Mouse (Mus musculus) lung, postnatal 36 days (tissue): ENCODE measurements around the gene Dysf.
A peak's percentile ranks its signal among the peaks of the same experiment; 100 is the strongest.

ENCODE experiments used
- DNase-seq: peaks from one replicate; pipeline ENCODE4 v3.0.0; 2022; ENCODE audit warnings: mixed read lengths

Dysf gene

GRCm38 (mm10) chr6:84053874-84054530 lies 45.6 kb downstream of the Dysf start:
- DNase-seq = peak; percentile 49

GRCm38 (mm10) chr6:84055619-84056018 lies 47.2 kb downstream of the Dysf start:
- no peak for DNase-seq

DNA sequence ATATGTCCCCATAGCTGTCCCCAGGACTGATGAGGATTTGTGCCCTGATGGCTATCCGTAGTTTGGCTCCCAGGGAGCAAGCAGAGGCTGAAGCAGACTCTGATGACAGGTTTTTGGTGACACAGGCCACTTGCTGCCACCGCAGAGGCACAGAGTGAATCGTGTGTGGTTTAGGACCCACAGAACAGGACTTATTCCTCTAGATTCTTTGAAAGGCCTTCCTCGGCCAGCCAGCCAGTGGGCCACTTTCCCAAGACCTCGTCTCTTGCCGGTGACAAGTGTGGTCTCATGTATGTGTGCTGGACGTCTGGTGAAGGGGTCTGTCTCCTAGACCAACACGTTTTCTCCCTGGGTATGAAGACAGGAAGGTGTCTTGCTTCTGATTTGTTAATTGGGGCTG lies 48.8 kb downstream of the Dysf start:
- DNase-seq = no peak

- peak; percentile 70 for DNase-seq
These were observed 50.3 kb downstream of the Dysf start for GRCm38 (mm10) chr6:84058671-84059141.

DNA sequence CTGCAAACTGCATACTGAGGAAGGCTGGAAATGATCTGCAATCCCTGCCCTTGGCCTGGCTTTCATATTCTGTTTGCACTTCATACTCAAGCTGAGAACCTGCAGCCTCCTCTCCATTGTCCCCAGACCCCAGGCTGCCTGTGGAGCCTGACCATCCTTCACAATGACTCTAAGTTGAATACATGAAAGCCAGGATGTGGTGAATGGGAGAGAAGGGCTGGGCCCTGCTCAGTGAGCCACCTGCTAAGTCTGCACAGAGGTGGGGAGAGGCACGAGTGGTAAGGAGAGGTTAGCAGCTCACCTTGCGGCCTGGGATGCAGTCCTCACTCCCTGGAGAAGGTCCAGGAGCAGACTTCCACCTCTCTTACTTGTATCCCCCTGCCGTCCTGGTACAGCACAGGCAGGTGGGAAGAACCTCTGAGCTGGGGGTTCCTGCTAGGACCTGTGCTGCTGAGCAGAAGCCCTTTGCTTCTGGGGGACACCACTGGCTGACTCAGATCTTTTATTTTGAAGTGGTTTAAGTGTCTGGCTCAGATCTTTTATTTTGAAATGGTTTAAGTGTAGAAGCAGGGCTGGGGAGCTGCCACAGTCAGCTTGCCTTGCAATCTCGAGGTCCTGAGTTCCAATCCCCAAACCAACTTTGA lies 51.5 kb downstream of the Dysf start:
- no peak for DNase-seq

DNA sequence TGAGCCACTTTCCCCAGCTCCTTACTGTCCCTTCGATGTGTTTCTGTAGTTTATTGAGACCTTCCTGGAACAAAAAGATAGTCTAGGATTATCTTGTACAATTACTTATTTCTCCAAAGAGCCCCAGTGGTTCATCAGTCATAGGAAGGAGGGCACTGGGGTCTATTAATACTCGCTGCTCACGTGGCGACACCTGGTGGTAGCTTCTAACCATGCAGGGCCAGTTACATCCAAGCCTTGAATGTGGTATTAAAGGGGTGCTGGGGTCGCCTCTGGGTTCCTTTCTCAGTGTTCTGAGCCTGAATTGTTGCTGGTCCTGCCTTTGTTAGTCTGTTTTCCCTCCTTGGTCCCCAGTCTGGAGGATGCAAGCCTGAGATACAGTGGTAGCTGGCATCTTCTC lies 52.9 kb downstream of the Dysf start:
- peak; percentile 76 for DNase-seq

DNA sequence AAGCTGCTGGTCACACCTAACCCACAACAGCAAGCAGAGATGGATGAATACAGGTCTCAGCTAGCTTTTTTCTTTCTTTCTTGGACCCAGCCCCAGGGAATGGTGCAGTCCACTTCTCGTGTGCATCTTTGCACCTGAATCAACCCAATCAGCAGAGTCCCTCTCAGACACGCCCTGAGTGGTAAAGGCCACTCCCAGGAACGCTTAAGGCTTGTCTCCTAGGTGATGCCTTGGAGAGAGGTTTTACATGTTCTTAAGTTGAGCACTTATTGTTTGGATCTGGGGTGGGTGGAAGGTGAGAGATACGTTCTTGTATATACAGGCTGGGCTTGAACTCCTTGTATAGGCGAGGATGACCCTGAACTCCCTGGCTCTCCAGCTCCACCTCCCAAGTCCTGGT lies 54.2 kb downstream of the Dysf start:
- no peak for DNase-seq

GRCm38 (mm10) chr6:84068236-84068635 lies 59.8 kb downstream of the Dysf start:
- DNase-seq = peak; percentile 28

DNA sequence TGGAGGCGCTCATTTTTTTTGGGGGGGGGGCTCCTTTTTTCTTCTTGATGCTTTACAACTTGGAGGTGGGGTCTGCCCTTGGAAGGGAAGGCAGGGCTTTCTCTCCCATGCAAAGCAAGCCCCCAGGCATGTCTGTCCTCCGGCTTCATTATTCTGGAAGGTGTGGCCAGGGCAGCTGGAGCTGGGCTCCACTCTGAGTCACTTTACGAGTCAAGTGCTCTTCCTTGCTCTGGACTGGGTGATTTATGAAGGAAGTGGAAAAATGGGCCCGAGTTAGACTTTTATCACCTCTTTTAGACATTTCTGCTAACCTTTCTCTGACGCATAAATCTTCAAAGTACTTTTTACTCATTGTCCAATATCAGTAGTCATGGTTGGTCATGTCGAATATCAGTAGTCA lies 61.9 kb downstream of the Dysf start:
- DNase-seq = no peak

DNA sequence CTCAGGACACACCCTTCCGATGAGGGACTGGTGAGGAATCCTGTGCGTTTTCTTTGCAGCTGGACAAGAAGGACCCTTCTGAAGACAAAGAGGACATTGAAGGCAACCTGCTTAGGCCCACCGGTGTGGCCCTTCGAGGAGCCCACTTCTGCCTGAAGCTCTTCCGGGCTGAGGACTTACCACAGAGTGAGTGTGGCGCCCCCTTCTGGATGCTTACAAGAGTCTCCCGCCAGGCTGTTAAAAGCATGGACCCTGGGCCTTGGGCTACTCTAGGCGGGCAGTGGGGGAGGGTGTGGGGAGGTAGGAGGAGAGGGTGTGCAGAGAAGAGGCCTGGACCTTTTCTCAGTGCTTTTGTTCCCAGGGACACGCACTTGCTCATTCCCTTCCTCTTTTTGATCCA lies 64.2 kb downstream of the Dysf start:
- DNase-seq = peak; percentile 26

GRCm38 (mm10) chr6:84078172-84078571 lies 69.8 kb downstream of the Dysf start:
- DNase-seq = no peak

GRCm38 (mm10) chr6:84080631-84081030 lies 72.2 kb downstream of the Dysf start:
- DNase-seq = no peak

GRCm38 (mm10) chr6:84084757-84085156 lies 76.4 kb downstream of the Dysf start:
- no peak for DNase-seq

DNA sequence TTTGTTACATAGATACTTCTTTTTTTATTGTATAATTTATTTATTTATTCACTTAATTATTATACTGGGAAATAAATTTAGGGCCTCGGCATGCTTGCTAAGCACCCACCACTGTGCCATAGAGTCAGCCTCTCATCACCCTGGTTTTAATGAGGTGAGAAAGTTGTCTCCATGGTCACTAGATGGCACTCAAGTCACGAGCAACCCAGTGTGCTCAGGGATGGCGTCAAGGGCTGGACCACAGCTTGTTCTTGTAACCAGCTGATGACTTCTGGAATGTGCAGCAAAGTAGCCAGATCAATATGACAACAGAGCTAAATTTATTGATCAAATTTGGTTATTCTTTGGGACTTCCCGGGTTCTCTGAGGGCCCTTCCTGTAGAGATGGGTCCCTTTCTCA lies 85.1 kb downstream of the Dysf start:
- DNase-seq = peak; percentile 36

GRCm38 (mm10) chr6:84094536-84094935 lies 86.1 kb downstream of the Dysf start:
- no peak for DNase-seq

- DNase-seq = peak; percentile 80
These were observed 86.6 kb downstream of the Dysf start for GRCm38 (mm10) chr6:84094998-84095397.

DNA sequence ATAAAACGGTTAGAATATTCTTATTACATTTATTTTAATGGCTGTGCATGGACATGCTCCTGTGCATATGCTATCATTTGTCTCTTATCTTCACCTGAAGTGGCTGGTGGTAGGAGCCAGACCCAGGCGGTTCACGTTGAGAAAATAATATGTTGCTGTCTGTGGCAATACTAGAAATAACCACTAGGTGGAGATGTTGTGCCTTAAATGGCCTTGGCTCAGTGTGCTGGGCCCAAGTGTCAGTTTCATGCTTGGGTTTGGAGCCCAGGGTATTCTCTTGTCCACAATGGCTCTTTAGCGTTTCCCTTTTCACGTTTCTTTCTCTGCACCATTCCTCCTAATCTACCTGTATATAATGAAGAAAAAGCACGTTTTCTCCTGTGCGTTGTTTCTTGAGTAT lies 87.5 kb downstream of the Dysf start:
- peak; percentile 87 for DNase-seq

DNA sequence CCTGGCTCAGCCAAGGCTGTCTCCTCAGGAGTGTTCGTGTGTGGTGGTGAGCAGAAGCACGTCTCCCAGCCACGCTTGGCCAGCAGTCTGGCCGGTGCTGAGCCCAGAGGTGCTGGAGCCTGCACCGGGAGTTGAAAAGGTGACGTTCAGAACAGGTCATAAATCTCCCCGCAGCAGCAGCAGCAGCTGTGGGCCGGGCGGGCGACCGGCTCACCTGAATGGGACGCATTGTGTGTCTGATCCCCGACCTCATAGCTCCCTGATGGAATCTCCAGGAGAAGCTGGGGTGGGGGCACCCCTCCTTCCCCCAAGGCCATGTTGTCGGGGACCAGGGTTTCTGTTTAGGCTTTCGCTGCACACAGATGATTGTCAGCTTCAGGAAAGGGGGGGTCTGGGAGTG lies 93.6 kb downstream of the Dysf start:
- no peak for DNase-seq

DNA sequence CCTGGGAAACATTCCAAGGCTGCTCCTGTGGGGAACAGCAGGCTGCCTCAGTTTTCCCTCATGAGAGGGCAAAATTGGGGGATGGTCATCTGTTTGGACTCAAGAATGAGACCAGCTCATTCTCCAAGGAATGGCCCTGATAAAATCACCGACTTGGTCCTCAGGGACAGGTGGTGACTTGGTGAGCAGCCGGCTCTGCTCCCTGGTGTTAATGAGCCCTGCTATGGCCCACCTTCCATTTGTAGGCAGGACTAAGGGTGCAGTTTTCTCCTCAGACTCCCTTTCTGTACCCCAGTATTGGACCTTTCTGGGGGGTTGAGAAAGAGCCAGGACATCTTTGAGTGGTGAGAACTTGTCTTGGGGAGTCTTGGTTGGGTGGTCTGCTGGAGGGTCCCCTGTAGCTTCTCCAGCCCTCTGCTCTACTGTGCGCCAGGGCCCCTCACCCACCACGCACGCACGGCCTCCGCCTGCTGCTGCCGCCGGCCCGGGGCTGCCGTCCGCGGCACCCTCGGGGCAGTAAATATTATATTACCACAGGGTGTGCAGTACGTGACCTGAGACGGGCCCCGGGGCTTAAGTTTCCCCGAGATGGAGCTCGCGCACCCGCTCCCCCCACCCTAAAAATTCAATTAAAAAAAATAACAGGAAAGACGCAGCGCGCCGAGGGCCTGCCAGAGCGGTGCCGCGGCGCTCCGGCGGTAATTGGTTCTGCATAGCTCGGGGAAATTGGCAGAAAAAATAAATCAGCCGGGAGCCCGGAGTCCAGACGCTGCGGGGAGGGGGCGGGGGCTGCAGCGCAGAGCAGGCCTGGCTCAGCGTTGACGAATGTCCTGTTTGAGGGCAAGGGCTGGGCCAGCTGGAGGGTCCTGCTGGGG lies 97.0 kb downstream of the Dysf start:
- DNase-seq = no peak

GRCm38 (mm10) chr6:84106082-84106481 lies 97.7 kb downstream of the Dysf start:
- DNase-seq = no peak

- no peak for DNase-seq
These were observed 102.0 kb downstream of the Dysf start for GRCm38 (mm10) chr6:84110377-84110776.

DNA sequence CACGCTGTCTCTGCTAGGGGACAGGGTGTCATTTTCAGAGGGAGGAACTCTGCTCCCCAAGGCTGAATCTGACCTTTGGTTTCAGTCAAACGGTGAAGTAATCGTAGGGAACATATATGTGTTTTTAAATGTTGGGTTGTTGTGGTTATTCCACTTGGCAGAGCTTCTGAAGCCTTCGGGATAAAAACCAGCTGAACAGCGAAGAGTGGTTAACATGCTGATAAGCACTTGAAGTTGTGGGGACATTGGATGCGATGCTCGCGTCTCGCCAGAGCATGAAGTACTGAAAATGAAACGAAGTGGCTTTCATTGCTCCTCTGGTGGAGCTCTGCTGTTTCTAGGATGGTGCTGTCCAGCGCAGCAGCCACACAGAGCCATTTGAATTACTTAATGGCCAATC lies 102.7 kb downstream of the Dysf start:
- DNase-seq = no peak

- no peak for DNase-seq
These were observed 111.5 kb downstream of the Dysf start for GRCm38 (mm10) chr6:84119731-84120530.
